Mouse (Mus musculus) testis, postnatal 14 days (tissue): Measurements from ENCODE around the gene Flot1.

ENCODE experiments used
- DNase-seq: peaks from one replicate; pipeline ENCODE4 v3.0.0; 2021; ENCODE audit warnings: low spot score

The Flot1 gene

DNA sequence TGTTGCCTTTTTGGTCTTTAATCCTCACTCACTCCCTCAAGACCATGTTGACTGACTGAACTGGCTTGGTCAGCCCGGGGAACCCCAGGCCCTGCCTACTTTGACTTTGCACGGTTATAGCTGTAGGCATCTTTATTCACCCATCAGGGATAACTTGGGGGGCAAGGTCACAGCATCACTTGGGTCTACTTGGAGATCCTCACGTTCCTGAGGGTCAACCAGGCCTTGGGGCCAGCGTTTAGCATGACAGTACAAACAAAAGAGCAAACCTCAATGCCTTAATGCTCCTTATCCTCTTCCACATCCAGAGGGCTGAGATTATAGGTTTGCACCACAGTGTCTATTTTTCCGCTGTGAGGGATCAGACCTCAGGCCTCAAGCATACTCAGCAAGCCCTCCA is 10.7 kb upstream of the Flot1 start:
- DNase-seq: no peak

DNA sequence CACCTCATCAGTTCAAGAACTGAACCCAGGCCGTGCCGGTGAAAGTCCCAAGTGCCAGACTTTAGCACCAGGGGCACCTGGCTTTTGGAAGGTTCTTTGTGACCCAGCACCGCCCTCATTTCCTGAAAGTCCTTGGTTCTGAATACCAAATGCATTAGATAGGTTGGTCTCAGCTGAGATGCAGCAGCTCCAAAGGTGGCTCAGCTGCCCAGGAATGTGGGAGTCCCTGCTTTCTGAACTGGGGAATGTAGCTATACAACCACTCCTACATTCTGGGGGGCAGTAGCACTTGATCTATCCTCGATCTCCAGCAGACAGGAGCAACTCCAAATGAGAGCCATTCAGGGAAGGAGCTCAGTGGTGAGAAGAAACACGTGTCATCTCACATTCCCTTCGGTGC is 10.3 kb upstream of the Flot1 start:
- no peak for DNase-seq

DNA sequence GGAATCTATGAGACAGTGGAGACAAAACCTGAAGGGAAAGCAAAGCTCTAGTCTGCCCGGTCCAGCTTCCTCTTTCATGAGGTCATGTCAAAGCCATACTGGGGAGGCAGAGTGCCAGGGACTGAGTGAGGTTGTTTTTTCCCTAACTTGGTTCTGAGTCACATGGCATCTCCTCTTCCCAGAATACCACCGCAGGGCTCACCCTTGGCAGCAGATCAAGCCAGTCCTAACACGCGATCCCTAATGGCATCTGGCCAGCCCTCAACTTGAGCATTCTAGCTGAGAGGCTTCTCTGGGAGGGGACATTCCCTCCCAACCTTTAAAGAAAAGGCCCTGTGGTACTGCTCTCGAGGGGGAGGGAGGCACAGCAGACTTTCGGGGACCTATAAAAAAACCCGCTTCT is 9.8 kb upstream of the Flot1 start:
- DNase-seq: peak; percentile 73

DNA sequence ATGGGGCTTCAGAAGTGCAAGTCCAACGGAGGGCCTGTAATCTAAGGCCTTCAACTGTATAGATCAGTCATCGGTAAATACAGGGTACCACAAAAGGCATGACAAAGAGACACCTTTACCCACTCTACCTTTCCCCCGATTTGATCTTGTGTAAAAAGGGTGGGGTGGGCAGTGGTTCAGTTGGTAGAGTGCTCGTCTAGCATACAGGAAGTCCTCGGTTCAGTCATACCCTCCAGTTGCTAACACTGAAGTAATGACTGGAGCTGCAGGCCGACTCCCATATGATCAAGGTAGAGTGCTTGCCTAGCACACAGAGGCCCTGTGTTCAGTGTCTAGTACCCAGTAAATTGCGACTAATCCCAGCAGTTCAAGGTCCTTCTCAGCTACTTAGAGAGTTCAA is 9.4 kb upstream of the Flot1 start:
- DNase-seq: no peak

DNA sequence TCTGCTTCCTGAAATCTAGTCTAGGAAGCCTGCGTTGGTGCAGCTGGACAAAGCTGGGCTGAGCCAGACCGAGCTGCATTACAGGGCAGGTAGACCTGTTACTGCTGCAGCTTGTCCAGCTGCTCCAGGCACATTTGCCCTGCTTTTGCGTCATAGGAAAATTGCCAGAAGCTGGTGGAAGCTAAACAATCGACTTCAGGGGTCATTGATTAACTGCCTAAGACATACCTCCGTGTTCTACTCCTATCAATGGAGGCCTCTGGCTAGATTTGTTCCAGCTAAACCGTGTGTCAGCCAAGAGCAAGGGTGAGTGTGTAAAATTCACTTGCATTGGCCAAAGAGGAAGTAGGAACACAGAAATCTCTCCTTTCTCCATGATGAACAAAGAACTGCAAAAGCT is 8.4 kb upstream of the Flot1 start:
- DNase-seq: no peak

DNA sequence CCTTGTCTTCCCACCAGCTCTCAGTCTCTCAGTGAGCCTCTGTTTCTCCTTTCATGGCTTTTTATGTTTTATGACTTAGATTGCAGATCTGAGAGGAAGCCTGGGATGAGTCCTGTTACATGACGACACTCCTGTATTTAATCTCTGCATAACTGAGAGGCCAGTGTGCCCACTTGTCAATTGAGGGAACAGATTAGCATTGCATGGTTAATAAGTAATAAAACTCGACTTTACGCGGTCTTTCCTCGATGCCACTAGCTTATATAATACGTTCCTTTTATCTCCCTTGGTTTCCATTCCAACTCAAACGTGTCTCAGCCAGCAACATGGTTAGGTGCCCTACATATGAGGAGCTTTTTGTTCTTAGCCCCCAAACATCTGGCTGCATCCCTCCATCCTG is 7.2 kb upstream of the Flot1 start:
- DNase-seq: no peak

DNA sequence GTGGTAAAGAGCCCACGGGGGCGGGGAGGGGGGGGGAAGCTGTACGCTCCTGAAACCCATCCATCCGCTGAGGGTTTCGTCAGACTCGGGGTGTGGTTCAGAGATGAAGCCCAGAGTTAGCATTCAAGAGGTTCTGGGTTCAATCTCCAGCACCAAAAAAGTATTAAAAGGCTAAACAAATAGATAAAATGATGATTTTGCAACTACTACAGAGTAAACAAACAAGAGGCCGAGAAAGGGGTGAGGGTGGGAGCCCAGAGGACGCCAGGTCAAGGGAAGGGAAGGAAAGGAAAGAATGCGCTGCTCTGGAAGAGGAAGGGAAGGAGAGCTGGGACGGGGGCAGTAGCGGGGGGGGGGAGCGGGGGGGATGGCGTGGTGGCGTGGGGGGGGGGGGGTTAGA is 6.3 kb upstream of the Flot1 start:
- DNase-seq: no peak

DNA sequence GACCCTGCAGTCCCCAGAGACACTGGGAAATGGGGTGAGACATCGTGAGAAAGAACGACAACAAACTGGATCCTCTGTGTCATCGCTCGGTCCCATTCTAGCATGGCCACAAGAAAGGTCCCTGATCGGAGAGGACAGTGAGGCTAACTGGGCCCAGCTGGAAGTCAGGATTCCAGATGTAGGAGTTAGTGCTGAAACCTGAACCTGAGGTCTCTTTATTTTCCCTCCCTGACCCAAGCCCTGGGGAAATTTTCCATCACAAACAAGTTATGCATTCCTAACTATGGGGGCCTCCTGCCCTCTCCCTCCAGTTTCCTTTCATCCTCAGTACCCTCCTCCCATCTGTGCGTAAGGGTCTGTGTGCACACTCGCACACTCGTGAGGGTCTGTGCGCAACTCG is 5.8 kb upstream of the Flot1 start:
- DNase-seq: no peak

DNA sequence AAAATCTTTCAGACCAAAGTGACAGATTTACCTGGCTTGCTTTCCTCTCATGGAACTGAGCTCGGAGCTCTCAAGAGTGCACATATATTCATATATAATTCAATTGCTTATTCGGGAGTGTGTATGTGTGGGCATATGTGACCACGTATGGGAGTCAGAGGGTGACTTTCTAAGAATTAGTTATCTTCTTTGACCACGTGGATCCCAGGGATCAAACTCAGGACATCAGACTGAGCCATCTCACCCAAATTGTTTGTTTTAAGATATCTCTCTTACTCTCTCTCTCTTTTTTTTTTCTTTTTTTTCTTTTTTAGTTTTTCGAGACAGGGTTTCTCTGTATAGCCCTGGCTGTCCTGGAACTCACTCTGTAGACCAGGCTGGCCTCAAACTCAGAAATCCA is 2.9 kb upstream of the Flot1 start:
- DNase-seq: no peak

DNA sequence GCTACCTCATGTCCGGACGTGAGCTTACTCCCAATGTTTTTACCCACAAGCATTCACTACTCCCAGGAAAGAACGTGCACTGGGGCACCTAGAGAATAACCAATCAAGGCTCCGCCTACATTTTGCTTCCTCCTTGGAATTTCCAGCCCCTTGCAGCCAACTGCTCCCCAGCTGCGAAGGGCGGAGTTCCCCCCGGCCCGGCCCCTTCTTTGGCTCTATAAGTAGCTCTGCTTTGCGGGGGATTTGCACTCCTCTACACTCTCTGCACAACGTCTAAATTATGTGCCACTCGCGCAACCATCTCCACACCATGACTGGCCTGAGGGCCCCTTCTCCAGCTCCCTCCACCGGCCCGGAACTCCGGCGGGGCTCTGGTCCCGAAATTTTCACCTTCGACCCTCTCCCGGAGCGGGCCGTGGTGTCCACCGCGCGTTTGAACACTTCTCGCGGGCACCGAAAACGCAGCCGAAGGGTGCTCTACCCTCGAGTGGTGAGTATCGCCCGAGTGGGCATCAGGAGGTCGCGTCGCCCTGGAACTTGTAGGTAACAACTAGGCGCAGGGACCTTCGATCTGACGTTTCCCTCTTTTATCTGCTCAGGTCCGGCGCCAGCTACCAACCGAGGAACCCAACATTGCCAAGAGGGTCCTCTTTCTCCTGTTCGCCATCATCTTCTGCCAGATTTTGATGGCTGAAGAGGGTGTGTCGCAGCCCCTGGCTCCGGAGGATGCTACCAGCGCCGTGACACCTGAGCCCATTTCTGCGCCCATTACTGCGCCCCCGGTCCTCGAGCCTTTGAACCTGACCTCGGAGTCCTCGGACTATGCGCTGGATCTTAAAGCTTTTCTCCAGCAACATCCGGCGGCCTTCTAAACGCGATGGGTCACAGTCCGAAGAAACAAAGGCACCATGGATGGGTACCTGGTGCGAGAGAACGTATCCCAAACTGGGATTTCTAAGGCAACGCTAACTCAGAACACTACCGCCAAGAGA is 1.3 kb upstream of the Flot1 start, which contains the start of gene Ier3:
Gene Ier3 (plus strand): TSS at position 246 of the 992 bp plus-strand sequence.
- peak; percentile 82 for DNase-seq

DNA sequence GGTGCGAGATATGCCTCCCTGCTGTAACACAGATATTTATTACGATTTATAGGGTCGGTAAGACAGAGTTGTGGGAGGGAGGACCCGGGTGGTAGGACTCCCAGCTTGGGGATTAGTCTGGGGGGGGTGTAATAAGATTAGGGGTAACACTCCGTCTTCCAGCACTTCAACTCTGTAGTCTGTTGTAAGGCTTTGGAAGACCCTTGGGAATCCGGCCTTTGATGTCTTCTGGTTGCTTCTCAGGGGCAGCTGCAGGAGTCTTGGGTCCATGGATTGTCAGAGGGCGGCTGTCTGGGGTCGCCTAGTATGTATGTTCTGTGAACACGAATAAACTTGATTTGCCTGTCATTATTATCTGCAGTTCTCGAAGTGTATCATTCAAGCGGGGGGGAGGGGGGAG is 466 bp upstream of the Flot1 start:
- DNase-seq: no peak

DNA sequence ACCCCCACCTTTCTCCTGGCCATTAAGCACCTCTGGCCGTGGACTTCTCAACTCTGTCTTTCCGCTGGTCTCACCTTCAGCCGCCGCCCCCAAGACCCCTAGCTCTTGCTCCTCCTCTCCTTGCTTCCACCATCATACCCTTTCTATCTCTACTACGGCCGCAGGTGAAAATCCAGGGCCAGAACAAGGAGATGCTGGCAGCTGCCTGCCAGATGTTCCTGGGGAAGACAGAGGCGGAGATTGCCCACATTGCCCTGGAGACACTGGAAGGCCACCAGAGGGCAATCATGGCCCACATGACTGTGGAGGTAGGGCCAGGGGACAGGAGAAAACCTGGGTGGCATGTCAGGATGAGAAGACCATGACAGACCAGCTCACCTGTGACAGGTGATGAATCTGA is 1.4 kb downstream of the Flot1 start:
- DNase-seq: no peak

DNA sequence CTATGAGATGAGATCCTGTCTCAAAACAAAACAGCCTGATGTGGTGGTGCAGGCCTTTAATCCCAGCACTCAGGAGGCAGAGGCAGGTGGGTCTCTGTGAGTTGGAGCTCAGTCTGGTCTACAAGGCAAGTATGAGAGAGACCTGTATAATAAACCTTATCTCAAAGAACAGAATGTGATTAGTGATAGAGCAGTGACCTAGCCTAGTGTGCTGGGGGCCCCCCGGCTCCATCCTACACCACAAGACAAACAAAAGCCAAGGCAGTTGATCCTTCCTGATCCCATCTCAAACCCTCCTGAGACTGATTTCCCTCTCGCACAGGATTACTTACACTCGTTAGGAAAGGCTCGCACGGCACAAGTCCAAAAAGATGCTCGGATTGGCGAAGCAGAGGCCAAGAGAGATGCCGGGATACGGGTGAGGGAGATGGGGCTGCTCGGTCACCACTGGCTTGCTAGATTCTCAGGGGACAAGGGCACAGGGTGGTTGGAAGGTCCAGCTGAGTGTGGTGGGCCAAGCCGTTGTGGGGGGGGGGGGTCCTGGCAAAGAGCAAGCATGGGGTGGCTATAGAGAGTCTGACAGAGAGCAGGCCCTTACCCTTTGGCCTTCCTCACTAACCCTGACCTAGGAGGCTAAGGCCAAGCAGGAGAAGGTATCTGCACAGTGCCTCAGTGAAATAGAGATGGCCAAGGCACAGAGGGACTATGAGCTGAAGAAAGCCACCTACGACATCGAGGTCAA is 2.2 kb downstream of the Flot1 start:
- DNase-seq: no peak

DNA sequence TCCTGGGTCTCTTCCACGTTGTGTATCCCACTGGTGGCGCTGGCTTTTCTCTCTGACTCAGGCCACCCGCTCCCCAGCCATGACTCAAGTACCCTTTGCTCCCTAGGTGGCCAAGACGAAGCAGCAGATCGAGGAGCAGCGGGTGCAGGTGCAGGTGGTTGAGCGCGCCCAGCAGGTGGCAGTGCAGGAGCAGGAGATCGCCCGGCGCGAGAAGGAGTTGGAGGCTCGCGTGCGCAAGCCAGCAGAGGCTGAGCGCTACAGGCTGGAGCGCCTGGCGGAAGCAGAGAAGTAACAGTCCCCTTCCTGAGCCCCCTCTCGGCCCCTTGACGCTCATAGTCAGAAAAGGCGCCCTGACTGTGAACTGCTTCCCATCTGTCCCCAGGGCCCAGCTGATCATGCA is 6.7 kb downstream of the Flot1 start:
- DNase-seq: peak; percentile 82

DNA sequence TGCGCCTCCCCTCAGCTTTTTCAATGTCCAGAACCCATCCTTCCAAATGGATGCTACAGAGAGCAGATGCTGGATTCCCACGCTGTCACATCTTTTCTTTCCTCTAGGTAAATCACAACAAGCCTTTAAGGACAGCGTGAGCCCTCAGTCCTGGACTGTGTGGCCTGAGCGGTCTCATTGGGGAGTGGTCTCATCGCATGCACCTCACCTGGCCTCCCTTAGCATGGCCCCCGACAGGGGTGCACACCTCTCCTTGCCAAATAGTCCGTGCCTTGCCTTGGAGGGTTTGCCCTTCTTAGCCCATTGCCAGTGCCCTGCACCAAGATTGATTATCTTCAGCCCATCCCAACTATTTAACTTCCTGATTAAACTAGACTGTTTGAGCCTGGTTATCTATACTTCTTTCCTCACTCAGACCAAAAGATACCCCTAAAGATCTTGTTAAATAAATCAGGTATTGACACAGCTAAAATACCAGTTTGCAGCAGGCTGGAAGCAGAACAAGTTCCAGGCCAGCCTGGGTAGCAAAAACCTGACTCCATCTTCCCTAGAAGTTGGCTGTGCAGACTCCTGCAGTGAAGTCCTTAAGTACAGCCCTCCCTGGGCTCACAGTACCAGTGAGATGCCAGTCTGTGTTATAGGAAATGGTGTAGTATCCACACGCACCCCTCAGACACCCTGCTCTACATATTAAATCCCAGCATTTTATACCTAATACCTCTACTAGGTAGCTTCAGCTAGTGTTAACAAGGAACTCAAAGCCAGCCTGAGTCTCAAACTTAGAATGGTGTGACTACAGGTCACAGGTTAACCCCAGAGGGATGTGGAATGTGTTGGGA is 9.6 kb downstream of the Flot1 start:
- no peak for DNase-seq

DNA sequence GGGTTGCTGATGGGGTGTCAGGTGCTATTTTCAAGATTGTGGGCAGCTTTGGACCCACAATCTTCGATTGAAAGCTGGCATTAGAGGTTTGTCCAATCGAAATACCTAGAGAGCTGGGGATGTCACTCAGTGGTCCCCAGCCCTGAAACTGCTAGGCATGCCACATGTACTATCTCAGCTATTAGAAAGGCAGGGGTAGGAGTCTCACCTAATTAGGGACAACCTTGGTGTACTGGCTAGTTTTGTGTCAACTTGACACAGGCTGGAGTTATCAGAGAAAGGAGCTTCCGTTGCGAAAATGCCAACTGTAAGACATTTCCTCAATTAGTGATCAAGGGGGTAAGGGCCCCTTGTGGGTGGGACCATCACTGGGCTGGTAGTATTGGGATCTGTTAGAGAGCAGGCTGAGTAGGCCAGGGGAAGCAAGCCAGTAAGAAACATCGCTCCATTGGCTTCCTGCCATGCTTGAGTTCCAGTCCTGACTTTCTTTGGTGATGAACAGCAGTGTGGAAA is 10.3 kb downstream of the Flot1 start:
- DNase-seq: no peak

DNA sequence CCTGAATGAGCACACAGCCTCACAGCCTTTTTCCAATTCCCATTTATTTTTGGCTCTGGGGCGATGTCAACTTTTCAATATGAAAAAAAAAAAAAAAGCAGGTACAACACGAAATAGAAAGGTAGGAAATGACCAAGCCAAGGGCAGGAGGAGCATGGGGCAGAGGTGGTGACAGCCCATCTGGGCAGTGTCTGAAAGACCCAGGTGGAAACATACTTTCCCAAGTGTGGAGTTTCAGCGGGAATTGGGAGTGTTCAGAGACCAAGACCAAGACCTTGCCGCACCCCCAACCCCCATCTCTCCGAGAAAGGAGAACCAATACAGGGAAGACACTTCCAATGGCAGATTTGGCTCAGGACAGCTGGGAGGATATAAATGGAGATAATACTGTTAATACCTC is 10.9 kb downstream of the Flot1 start:
- no peak for DNase-seq

DNA sequence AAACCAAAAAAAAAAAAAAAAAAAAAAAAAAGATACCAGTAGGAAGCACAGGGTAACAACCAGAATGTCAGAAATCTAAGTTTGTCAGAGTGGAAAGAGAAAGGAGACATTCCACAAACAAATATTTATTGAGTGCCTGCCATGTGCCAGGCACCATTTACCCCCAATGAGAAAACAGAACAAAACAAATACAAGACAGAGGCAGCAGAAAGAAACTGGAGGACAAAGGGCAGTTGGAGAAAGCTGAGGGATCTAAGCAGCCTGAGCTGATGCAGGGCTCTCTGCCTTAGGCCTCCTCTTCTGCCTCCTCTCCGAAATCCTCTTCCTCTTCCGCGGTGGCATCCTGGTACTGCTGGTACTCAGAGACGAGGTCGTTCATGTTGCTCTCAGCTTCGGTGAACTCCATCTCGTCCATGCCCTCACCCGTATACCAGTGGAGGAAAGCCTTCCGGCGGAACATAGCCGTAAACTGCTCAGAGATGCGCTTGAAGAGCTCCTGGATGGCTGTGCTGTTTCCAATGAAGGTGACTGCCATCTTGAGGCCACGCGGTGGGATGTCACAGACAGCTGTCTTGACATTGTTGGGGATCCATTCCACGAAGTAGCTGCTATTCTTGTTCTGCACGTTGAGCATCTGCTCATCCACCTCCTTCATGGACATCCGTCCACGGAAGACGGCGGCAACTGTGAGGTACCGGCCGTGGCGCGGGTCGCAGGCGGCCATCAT is 11.8 kb downstream of the Flot1 start:
- DNase-seq: no peak

DNA sequence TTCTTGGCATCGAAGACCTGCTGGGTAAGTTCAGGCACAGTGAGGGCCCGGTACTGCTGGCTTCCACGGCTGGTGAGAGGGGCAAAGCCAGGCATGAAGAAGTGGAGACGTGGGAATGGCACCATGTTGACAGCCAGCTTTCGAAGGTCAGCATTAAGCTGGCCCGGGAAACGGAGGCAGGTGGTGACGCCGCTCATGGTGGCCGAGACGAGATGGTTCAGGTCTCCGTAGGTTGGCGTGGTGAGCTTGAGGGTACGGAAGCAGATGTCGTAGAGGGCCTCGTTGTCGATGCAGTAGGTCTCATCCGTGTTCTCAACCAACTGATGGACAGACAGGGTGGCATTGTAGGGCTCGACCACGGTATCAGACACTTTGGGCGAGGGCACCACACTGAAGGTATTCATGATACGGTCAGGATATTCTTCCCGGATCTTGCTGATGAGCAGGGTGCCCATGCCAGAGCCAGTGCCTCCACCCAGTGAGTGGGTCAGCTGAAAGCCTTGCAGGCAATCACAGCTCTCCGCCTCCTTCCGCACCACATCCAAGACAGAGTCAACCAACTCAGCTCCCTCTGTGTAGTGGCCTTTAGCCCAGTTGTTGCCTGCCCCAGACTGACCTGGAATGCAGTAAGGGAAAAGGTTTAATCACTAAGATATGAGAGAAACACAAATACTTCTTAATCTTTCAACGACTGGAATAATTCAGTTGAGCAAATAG is 12.6 kb downstream of the Flot1 start:
- DNase-seq: no peak

DNA sequence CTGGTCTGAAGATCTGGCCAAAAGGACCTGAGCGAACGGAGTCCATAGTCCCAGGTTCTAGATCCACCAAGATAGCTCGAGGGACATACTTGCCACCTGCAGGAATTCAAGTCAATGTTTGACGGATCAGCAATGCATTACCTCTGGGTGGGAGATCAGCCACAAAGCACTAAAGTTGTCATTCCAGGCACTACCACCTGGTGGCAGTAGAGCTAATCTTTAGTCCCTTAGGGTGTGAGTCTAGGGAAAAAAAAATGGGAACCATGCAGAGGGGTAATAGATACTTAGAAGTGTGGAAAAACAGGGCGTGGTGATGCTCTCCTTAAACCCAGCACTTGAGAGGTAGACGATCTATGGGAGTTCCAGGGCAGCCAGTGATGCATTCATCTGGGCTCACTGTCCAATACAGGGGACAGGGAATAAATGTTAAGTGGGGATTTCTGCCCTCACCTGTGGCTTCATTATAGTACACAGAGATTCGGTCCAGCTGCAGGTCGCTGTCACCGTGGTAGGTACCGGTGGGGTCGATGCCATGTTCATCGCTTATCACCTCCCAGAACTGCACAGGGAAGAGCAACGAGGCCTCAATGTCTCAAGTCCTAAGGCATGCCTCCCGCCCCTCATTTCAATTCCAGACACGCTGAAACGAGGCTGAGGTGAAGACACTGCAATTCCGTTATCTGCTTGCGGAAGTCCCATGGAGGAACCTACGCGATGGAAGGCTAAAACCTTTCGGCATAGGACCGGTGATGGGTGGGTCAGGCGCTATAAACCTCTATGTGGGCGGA is 13.3 kb downstream of the Flot1 start:
- DNase-seq: peak; percentile 76
